Mouse (Mus musculus): Measurements from ENCODE around the gene Ntrk3.

Ntrk3 gene

DNA sequence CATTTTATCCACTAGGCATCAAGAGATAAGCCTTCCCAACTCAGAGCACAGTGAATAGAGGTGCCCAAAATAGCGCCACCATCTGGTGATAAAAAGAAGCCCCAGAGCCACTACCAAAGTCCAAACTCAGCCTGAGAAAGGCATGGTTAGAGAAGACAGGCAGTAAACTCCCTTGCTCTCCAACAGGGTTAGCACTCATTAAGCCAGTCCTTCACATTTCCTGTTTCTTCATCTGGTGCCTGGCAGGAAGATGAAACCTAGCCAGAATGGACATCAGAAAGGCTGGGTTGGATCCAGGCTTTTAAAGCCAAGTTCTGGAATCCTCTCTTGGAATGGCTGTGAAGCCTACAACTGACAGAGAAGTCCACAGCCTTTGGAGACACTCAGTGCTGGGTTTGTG lies 355.7 kb downstream of the Ntrk3 start:
- in situ Hi-C loops (cut with MboI, MseI) = no loop called here

DNA sequence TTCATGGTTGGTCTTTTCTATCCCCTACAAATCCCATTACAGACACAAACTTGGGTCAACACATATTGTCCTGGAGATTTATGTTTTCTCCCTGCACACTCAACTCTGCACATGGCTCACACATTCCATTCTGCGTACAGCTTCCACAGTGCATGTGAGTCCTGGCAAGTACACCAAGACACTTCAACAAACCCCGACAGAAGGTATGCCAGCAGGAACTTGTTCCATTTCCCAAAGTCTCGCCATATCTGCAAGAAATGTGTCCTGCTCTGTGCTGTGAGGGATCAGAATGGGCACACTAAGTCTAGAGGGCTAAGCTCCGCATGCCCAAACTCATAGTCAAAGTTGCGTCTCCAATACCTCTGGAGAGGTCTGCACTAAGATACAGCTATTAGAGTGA lies 358.0 kb downstream of the Ntrk3 start:
- in situ Hi-C loops (cut with MboI, MseI) = no loop called here

DNA sequence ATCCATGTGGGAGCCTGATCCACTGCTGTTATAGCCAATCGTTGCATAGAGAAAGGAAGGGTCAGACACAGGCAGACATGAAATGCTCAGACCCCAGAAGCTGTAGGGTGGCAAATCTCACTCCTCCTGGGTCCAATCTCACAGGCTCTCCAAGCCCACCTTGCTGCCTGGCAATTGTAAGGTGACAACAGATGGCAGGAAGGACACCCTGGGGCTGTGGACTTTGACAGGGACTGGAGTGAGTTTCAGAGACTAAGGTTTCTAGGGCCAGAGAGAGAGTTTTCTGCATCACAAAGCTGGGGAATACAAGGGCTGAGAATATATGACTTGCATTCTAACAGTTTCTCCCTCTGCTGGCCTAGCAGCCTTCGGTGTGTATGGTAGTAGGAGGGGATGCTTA lies 359.5 kb downstream of the Ntrk3 start:
- in situ Hi-C loops (cut with MboI, MseI) = no loop called here

DNA sequence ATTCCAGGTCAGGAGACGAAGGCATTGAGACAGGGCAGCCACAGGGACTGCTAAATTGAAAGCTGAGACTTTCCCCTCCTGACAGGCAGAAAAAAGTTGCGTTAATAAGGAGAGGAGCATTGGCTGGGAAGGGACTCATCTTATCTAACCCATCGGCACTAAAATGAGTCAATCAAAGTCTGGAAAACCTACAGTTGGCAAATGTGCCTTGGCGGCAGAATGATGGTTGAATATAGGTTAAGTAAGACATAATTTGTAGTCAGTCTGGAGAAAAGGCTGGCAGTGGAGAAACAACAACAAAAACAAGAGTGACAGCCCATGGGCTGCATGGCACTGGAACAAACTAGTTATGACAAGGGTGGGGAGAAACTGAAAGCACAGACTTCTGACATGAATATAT lies 360.9 kb downstream of the Ntrk3 start:
- in situ Hi-C loops (cut with MboI, MseI) = no loop called here

DNA sequence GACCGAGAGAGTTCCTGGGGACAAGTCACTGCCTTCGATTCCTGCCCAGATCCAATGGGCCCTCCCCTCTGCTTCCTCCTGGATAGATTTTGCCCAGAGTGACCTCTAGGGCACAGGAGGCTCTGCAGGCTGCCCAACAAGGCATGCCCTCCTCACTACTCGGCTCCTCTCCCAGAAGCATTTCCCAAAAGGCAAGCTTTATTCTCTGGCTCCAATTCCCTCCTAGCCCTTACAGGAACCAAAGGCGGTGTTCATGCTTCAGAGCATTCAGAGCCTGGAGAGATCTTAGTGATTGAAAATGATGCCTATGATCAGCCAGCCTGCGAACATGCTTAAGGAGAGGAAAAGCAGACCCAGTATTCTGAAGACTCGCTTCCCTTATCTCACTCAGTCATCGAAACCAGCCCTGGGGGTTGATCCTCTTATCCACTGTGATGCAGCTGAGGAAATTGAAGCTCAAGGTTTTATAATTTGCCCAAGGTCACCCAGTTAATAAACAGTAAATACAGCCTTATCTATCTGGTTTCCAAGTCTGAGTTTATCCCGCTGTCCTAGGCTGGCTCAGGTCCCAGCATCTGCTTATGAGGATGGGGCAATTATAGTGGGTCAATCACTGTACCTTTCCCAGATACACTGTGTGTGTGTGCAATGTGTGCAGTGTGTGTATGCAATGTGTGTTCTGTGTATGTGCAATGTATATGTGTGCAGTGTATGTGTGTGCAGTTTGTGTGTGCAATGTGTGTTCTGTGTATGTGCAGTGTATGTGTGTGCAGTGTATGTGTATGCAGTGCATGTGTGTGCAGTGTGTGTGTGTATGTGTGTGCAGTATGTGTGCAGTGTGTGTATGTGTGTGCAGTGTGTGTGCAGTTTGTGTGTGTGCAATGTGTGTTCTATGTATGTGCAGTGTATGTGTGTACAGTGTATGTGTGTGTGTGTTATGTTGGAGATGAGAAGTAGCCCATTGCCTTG lies 376.2 kb downstream of the Ntrk3 start:
- in situ Hi-C loops (cut with MboI, MseI) = no loop called here

DNA sequence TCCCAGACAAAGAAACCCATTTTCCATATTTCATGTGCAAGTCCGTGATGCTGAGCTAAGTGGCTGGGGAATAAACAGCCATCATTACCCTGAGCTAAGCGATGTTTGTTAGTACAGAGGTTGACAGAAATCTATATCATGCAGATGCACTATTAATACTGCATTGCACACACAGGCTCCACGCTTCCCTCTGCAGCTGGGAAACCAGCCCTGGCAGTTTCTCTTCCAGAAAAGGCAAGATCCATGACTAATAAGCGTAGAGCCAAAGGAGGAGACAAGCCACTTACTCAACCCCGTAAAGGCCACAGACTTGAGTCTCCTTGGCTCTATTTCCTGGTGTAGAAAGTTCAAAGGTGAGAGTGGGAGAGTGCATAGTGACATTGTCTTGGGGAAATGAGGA lies 390.3 kb downstream of the Ntrk3 start:
- in situ Hi-C loops (cut with MboI, MseI) = no loop called here

DNA sequence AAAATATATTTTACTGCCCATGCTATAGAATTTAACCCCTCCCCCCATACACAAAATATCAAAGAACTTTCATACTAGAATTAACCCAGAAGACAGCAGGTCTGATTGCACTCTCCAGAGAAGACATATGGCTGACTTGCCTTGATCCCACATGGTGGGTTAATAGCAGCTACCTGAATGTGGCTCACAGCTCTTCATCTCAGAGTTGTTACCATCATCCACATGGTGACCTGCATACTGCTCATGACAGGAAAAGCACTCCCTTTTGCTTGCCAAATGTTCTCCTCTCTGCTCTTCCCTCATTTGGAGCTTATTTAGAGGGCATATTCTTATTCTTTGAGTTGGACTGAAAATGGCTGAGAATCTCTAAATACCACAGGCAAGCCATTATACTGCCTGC lies 404.4 kb downstream of the Ntrk3 start:
- in situ Hi-C loops (cut with MboI, MseI) = no loop called here

DNA sequence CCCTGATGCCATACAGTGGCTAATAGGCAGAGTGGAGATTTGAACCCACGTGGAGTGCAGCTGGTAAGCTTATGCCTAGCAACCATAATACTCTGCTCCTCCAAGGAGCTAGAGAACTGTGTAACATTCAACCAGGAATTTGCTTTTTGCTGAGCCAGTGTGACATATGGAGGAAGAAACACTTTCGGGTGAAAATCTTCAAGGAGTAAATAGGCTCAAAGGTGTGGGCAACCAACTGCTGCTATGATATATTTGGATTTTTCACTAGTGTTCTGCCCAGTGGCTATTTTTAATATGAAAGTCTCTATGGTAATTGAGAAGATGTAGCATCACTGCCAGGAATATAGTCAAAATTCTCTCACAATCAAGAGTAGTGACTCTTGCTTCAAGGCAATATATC lies 409.5 kb downstream of the Ntrk3 start:
- in situ Hi-C loops (cut with MboI, MseI) = no loop called here

DNA sequence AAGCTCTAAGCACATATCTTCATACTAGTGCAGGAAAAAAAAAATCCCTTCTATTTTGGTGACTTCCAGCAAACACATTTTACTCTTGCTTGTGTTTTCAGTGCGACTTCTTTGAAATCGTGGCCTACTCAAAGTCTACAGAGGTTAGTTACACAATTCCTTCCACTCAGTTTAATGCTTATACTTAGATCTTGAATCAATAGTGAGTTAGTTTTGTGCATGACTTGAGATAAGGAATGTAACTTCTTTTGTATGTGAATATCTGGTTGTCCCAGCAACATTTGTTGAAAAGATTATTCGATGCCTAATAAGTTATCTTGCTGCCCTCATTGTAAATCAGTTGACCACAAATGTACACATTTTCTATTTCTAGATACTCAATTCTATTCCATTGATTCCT lies 411.6 kb downstream of the Ntrk3 start:
- in situ Hi-C loops (cut with MboI, MseI) = no loop called here

DNA sequence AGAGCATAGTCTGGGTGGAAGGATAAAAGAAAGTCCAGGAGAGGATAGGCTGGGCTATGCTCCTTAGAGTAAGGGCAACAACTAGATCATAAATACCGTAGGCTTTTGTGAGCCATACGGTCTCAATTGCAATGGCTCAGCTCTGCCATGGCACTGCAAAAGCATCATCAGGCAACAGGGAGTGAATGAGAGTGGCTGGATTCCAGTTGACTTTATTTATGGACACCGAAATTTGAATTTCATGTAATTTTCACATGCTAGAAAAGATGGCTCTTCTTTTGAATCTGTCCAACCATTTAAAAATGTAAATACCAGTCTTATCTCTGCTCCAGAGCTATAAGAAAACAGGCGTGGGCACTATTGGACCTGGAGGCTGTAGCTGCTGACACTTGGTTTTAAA lies 419.2 kb downstream of the Ntrk3 start:
- in situ Hi-C loops (cut with MboI, MseI) = no loop called here

DNA sequence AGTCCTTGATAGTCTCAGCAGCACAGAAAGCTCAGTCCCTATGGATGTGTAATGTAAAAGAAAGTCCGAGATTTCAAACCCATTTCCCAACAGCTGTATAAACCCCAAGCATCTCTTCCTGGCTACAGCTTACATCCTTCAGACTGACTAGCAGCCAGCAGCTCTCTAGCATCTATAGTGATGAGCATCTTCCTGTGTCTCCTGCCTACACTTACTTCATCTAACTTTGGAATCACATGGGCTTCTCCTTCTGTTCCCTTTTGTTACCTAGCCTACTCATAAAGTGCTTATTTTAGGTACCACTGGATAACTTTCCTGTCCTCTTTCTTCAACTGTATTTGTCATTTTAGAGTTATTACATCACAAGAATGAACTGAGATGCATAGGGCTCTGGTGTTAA lies 432.0 kb downstream of the Ntrk3 start:
- in situ Hi-C loops (cut with MboI, MseI) = no loop called here

DNA sequence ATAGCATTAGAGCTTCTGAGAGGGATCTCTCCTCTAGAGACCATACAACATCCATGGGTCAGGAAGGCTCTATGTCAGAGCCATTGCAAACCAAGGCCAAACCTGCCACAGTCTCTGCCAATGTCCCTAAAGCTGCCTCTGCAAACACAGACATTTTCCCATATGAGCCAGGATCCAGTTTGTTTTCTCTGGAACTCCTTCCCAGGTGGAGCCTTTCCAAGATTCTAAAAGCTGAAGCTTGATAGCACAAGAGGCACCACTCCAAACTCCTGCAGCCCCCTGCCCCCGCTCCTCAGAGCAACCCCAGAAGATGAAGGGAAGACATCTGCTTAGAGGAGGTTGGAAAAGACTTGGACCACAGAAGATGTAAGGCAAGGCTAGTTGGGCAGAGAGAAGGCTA lies 432.8 kb downstream of the Ntrk3 start:
- in situ Hi-C loops (cut with MboI, MseI) = no loop called here

DNA sequence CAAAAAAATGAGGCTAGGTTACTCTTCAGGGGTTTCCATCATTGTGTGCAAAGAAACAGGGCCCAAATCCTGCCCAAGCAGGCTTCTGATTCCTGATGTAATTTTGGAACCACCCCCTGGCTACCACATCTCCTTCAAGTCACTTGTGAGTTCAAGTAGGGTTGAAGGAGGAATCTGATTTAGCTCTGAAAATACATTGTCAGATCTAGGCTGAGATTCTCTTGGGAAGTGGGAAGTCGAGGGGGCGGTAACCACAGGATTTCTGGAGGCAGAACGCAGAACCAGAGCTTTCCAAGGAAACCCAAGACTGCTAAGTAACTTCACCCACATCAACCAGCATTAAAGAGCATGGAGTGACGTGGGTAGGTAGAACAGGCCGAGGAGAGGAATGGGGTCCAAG lies 440.5 kb downstream of the Ntrk3 start:
- in situ Hi-C loops (cut with MboI, MseI) = no loop called here

DNA sequence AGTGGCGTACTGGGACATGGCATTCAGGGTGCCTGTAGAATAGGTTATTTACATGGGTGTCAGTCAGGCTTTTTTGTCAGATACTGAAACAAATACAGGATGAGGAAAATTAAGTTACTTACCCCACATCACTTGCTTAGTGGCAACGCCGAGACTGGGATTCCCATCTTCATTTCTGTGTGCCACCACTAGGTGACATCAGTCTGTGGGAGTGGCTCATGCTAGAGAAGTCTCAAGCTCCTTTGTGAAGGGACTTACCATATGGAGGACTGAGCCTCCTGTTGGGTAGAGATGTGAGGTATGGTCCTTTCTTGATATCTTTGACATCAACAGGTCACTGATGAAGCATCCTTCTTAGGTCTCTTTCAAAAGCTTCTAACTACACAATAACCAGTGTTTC lies 443.5 kb downstream of the Ntrk3 start:
- in situ Hi-C loops (cut with MboI, MseI) = no loop called here

DNA sequence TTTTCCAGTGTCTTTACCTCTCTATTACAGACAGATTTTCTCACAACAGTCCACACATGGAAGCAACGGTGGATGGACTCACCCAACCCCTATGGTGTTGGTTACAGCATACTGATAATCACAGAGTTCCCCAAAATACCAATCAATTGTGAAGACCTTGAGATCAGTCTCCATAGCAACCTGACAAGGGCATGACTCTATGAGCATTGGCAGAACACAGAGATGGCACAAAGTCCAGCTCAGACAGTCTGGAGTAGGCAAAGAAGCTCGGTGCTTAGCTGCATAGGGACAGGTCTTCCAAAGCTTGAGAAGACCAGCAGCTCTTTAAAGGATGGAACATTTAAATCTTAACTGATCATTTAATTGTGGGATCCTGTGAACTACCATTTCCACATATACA lies 447.6 kb downstream of the Ntrk3 start:
- in situ Hi-C loops (cut with MboI, MseI) = no loop called here

DNA sequence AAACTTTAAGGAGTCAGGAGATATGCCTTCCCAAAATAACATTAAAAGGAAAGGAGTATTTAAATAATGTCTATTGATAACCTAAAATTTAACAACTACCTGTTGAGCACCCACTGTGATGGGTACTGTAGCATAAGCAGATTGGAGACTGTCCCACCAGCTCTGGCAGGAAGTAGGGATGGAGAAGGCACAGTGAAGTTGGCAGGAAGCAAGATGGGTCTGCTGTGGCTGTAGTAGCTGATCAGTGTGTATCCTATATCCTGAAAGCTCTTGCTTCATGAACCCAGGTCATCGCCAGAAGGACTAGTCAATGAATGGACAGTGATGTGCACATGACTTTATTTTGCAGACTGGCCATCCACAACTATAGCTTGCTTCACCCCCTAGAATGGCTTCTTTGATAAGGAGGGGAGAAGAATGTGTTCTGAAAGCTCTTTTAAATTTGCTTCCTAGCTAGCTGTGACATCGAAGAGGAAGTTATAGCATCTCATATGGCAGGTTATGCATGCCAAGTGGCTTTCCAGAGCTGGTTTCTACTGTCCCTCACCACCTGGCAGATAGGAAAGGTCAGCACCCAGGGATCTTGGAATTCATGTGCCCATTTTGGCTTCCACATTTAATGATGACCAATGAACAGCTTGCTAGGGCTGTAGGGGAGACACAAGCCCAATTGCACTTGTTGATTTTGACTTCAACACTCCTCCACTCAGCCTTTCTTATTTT lies 451.1 kb downstream of the Ntrk3 start:
- in situ Hi-C loops (cut with MboI, MseI) = no loop called here

DNA sequence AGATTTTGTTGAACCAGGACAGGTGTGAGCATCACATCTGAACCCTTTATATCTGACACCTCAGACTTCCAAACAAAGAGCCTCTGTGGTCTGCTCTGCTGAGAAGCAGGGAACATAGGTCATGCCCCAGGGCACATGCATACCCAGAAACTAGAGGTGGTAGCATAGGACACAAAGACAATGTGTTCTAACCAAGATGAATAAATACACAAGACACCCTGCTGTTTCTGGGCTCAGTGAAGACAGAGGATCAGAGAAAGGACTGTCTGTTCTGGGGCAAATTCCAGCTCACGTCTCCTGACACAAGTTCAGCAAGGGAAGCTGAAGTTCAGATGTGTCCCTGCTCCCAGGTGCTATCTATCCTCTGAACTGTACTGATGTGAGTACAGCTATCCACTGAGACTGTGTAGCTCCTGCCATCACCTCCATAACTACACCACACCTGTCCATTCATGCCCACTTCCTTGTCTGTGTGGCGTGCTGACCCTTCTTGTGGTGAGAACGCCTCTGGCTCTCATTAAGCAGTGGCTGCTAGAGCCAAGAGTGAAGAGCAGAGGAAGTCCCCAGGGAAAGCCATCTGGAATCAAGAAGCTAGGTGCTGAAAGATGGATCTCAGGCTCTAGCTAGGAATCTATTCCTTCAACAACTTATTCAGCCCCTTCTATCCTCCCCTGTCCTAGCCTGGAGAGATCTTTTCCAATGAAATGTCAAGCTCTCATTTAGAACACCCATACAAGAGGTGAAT lies 468.1 kb downstream of the Ntrk3 start:
- in situ Hi-C loops (cut with MboI, MseI) = no loop called here

DNA sequence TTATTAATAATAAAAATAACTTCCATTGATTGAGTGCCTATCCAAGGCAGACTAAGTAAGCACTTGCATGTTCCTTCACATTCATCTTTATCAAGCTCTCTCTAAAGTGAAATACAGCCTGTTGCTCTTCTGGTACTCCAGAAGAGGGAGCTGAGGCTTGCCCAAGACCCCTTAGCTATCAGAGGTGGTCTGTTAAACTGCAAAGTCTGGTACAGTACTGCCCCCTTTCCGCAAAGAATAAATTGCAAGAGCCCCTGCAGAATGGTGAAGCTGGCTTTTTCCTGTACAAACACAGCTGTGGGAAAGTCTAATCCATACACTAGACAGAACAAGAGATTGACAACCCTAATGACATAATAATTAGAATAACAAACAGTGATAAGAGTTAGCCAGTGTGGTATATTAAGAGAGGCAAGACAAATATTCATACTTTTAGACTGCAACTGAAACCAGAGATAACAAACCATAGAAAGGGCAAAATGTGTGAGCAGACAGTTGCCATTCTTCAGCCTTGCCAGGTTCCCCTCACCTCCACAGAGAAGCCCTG lies 470.3 kb downstream of the Ntrk3 start:
- in situ Hi-C loops (cut with MboI, MseI) = no loop called here

DNA sequence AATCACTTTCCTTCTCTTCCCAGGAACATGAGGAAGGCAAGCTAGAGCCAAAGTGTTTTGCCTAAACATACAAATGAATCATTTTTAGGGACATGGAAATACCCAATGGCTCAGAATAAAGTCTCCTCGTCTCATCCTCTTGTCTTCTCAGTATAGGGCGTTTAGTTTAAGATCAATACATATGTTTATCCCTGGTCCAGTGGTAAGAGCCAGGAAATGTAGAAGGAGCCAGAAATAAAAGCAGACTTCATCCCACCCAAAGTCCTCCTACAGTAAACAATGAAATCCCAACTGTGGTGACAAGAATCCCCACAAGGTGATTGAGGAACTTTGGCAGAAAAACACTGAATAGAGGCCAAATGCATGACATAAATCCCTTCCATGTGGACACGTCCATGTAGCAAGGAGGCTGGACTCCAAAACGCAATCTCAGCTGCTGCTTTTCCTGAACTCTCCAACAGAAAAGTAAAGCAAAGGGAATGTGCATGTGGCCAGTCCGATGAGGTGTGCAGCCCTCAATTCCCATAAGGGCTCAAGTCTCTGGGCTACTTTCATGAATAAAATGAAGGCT lies 473.3 kb downstream of the Ntrk3 start:
- in situ Hi-C loops (cut with MboI, MseI) = no loop called here

DNA sequence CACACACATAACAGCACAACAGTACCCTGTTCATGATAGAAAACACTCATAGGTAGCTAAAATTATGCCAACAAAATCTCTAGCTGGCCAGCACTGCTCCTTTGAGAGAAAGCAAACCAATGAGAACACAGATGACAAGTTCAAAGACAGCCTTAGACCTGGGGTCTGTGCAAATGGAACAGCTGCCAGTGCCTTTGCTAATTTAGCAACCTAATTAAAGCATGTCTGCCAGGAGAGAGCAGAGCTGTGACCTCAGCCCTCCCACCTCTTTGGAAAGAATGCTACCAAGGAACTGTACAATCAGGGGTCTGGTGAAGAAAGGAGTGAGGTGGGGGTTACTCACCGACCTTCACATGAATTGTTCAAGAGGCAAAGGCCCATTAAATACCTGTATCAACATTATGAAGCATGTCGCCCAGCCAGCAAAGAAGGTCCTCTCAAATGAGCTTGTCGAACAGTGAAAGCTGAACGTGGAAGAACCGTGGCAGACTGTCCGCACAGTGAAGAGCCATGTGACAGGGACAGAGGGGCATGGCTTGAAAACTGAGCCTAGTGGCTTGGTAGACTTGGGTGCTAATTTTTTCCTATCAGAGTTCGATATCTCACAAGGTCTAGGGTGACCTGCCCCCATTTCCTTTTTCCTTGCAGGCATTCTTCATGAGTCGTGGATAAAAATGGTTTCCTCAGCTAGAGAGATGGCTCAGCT lies 476.2 kb downstream of the Ntrk3 start:
- in situ Hi-C loops (cut with MboI, MseI) = no loop called here

DNA sequence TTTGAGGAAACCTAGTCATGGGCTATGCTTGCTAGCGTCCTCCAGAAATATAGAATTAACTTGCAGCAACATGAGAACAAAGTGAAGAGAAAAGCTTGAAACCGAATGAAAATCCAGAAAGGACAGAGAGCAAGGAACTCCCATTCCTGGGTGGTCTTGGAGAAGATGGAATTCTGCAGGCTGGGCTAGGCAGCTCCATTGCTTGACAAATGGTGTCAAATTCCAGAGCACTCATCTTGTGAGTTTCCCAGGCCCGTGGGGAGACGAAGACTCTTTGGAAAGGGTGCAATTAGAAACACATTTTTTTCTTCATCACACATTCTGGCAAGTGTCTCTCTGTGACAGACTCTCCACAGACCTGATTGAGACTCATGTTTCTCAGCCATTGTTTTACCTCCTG lies 479.7 kb downstream of the Ntrk3 start:
- in situ Hi-C loops (cut with MboI, MseI) = no loop called here
